Mouse (Mus musculus) urinary bladder, adult 2 months (tissue): ENCODE results near the gene Gm44502. TPM values are rescaled to one million over a fixed set of nuclear protein-coding genes. Genes with fewer than 3 reads are reported as not detected.

Experiments used
- polyA plus RNA-seq: library from polyadenylated mRNA; depleted of rRNA; stranded (reverse); fragments of >200 nt; gene quantifications from 2 replicates; pipeline ENCODE4 v1.2.3, GENCODE M21; 2012; rRNA removed

Gene Gm44502
- polyA plus RNA-seq, 1 experiment: 0.06 TPM

Other genes starting within 250 kb of the Gm44502 start
- gene Plxnb2, start 248.9 kb downstream of the Gm44502 start, polyA plus RNA-seq: 171 and 187 TPM in 2 replicates
- 16.0 and 23.8 TPM in 2 replicates for gene Dennd6b, start 233.2 kb downstream of the Gm44502 start, polyA plus RNA-seq
- 29.1 and 41.4 TPM in 2 replicates for gene Ppp6r2, start 218.1 kb downstream of the Gm44502 start, polyA plus RNA-seq
- 85.7 and 112 TPM in 2 replicates for gene Sbf1, start 114.4 kb downstream of the Gm44502 start, polyA plus RNA-seq
- not detected in 2 replicates for gene Adm2, start 107.0 kb downstream of the Gm44502 start, polyA plus RNA-seq
- gene Miox, start 95.3 kb downstream of the Gm44502 start, polyA plus RNA-seq: not detected in 2 replicates
- 15.8 and 26.7 TPM in 2 replicates for gene Lmf2, start 74.0 kb downstream of the Gm44502 start, polyA plus RNA-seq
- gene Ncaph2, start 74.0 kb downstream of the Gm44502 start, polyA plus RNA-seq: 95.7 and 112 TPM in 2 replicates
- 18.8 and 23.2 TPM in 2 replicates for gene Sco2, start 55.9 kb downstream of the Gm44502 start, polyA plus RNA-seq
- gene Tymp, start 52.7 kb downstream of the Gm44502 start, polyA plus RNA-seq: 1.7 and 1.8 TPM in 2 replicates
- gene Odf3b, start 50.4 kb downstream of the Gm44502 start, polyA plus RNA-seq: 2.7 and 3.0 TPM in 2 replicates
- gene Klhdc7b, start 44.8 kb downstream of the Gm44502 start, polyA plus RNA-seq: not detected in 2 replicates
- not detected in 2 replicates for gene Syce3, start 19.2 kb downstream of the Gm44502 start, polyA plus RNA-seq
- gene Cpt1b, start 3.8 kb downstream of the Gm44502 start, polyA plus RNA-seq: 2.3 and 2.7 TPM in 2 replicates
- 2.0 and 3.7 TPM in 2 replicates for gene C730034F03Rik, start 107 bp downstream of the Gm44502 start, polyA plus RNA-seq
- gene Chkb, start 212 bp upstream of the Gm44502 start, polyA plus RNA-seq: 73.2 and 85.8 TPM in 2 replicates
- 0.25 and 0.32 TPM in 2 replicates for gene Mapk8ip2, start 24.2 kb upstream of the Gm44502 start, polyA plus RNA-seq
- gene Arsa, start 47.7 kb upstream of the Gm44502 start, polyA plus RNA-seq: 35.4 TPM in 2 replicates
- gene Shank3, start 69.9 kb upstream of the Gm44502 start, polyA plus RNA-seq: 7.1 and 8.8 TPM in 2 replicates
- 0.63 and 0.71 TPM in 2 replicates for gene Acr, start 138.6 kb upstream of the Gm44502 start, polyA plus RNA-seq
- 22.2 and 26.8 TPM in 2 replicates for gene Rabl2, start 162.2 kb upstream of the Gm44502 start, polyA plus RNA-seq